Mouse (Mus musculus): ENCODE measurements around the gene Gm5089.

The Gm5089 gene

DNA sequence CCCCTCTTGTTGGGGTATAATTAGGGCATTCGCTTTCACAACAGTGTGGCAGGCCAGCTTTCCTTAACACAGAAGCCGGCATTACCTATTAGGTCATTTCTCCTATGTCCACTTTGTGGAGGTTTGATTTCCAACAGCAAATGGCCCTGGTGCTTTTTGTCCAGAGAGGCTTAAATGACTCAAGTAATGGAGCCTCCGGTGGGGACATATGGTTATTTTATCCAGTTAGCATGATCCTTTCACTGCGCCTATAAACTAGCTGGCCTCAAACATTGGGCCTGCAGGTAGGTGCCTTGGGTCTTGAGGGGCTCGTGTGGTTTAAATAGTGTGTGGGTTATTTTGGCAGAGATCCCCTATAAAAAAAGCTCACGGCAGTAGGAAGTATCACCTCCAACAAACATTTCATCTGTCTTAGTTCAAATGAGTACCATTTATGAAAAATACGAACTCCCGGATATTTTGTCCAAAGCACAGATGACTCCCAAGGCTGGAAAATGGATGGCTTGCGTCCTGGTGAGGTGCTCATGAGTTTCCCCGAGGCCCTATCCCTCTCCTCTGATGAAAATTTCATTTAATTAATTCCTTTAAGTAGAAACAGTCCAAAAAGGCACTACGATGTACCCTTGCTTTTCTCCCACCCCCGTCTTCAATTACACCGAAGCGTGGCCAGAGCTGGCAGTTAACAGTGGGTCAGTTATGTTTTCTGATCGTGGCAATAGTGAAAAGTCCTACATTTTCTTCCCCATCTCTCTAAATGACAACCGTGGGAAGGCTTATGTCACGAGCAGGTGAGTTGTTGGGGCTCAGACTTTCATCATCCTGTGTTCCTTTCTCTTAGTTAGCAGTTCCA is 64.4 kb downstream of the Gm5089 start:
- no peak for DNase-seq (ENCODE audit: low spot score)

DNA sequence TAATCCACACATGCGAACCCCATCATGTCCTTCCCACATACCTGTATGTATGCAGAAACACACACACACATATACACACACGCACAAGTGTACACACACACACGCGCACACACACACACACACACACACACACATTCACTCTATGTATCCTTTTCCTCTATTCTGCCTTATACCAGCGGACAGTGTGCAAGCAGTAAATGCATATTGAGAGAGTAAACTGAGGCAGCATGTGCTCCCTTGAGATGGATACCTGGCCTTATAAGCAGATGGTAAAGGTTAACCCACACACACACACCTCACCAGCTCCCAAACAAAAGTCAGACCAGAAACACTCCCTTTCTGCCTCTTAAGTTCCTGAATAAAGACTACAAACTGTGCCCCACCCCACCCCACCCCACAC is 65.2 kb downstream of the Gm5089 start:
- DNase-seq (ENCODE audit: low spot score), result no peak

DNA sequence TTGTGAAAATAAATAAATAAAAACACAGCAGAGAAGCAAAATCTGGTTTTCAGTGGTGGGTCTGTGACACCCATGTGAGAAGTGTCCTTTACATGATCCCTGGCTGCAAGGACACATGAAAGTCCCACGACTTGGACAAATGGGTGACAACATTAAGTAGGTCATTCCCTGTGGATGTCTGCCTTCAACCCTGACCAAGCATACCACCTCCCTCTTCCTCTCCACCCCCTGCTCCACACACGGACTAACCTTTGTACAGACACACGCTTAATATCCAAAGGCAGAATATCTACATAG is 65.7 kb downstream of the Gm5089 start:
- DNase-seq (ENCODE audit: low spot score), result no peak
